Mouse (Mus musculus) testis, adult 2 months (tissue): ENCODE measurements around the gene Perm1.

Experiments used
- CTCF ChIP-seq: fragments of 200-500 bp; IDR thresholded peaks from 2 replicates; pipeline ENCODE4 v1.5.1; 2012; ENCODE audit warnings: low read depth, mild to moderate bottlenecking, inconsistent platforms, low read length, moderate library complexity; ENCODE audit not compliant: control insufficient read depth, insufficient read depth, insufficient replicate concordance
- POLR2A ChIP-seq: fragments of 200-500 bp; IDR thresholded peaks from 2 replicates; pipeline ENCODE4 v1.6.1; 2012; ENCODE audit warnings: low read depth, mild to moderate bottlenecking, inconsistent platforms, low read length, moderate library complexity; ENCODE audit not compliant: control insufficient read depth

- no peak for TF ChIP-seq CTCF
- no peak for TF ChIP-seq POLR2A
Observed at GRCm38 (mm10) chr4:156188811-156189323, 26.8 kb upstream of the Perm1 start.
